Mouse (Mus musculus): ENCODE results near the gene Tcf20. TPM values are rescaled to one million over a fixed set of nuclear protein-coding genes. Genes with fewer than 3 reads are reported as not detected.

Gene Tcf20
- 11.1 TPM for polyA plus RNA-seq (2012; fragmentation: generic; extraction: Trizol)

DNA sequence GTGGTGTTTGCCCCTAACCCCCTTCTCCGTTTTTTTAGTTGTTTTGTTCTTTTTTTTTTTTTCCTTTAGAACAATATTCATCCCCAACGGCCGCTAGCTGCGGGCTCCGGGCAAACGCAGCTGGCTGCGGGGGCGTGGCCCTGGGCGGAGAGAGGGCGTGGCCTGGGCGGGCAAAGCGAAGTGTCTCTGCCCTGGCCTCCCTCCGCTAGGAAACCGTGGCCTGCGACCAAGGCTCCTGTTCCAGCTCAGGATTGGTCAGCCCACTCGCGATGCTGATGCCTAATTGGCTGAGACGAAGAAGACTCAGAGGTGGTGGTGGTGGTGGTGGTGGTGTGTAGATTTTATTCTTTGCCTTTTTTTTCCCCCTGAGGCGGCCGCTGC is at the start of gene Tcf20:
Tcf20 (minus strand) TSS at position 141 of the 381 bp plus-strand sequence.
- Histone ChIP-seq H3K27me3 (ENCODE audit: control insufficient read depth, insufficient read depth, insufficient read length) (peaks cover 64% of the 10 kb centered on the region), H3K4me2 (ENCODE audit: low read depth) (peak within 1 kb of the TSS; percentile 86), H3K4me3 (no peak within 1 kb of the TSS), H3ac (ENCODE audit: control insufficient read depth, insufficient read length) (no peak within 1 kb of the TSS), H3K79me2 (ENCODE audit: control insufficient read depth, insufficient read depth) (no peaks in the 10 kb centered on the region), H3K36me3 (ENCODE audit: control insufficient read depth, insufficient read depth) (no peaks in the 10 kb centered on the region)
- TF ChIP-seq USF1 (IDR thresholded peaks at IDR 0.05; ENCODE audit: low read depth) = no peak
- TF ChIP-seq MYOG (IDR thresholded peaks at IDR 0.05; ENCODE audit: control insufficient read depth in 1 of 3, insufficient read depth in 1 of 3, insufficient read length in 2 of 3, low read depth in 2 of 3) = peak in 1 of 3 experiments; percentile 57
- peak in 2 of 3 experiments; percentile 22 to 68 for TF ChIP-seq MYOD1 (IDR thresholded peaks at IDR 0.05; ENCODE audit: control insufficient read depth in 1 of 3, insufficient read length in 2 of 3, low read depth in 2 of 3)

DNA sequence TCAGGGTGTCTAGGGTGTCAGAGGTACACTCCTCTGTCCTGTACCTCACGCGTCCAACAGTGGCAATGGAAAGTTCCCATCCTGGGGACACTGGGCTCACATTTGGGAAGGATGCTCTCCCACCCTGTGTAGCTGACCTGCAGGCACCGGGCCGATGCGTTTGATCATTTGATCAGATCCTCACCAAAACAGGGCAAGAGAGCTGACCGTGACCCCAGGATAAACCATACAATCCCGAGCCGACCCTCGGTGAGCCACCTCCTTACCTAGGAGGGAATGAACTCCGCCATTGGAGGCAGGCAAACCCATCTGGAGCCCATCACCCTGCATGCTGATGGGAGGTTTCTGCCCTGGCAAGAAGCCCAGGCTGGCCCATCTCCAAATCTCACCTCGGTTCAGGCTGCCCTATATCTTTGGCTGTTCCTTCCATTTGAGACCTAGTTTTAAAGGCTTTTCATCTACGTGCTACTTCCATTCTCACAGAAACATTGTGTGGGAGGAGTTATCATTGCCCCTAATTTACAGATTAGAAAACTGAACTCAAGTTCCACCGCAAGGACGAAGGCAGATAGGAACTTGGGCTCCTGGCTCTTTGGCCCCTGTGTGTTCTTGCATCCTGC is 49.3 kb upstream of the Tcf20 start:
- Histone ChIP-seq H3K4me2 (ENCODE audit: low read depth) (no peak overlapping the region), H3K36me3 (ENCODE audit: control insufficient read depth, insufficient read depth) (no peaks in the 10 kb centered on the region), H3K4me3 (no peak overlapping the region), H3ac (ENCODE audit: control insufficient read depth, insufficient read length) (no peak overlapping the region), H3K27me3 (ENCODE audit: control insufficient read depth, insufficient read depth, insufficient read length) (peaks cover 78% of the 10 kb centered on the region), H3K79me2 (ENCODE audit: control insufficient read depth, insufficient read depth) (no peaks in the 10 kb centered on the region)
- TF ChIP-seq POLR2A (IDR thresholded peaks at IDR 0.05; ENCODE audit: insufficient read length, low read depth) = no peak
- TF ChIP-seq CEBPB (IDR thresholded peaks at IDR 0.05; ENCODE audit: insufficient read depth, poor library complexity, severe bottlenecking) = no peak
- TF ChIP-seq USF1 (IDR thresholded peaks at IDR 0.05; ENCODE audit: low read depth) = no peak
- no peak for TF ChIP-seq REST (IDR thresholded peaks at IDR 0.05; ENCODE audit: insufficient read depth, insufficient read length)
- no peak for TF ChIP-seq MYOD1 (IDR thresholded peaks at IDR 0.05; ENCODE audit: control insufficient read depth in 1 of 3, insufficient read length in 2 of 3, low read depth in 2 of 3)
- no peak for TF ChIP-seq MYOG (IDR thresholded peaks at IDR 0.05; ENCODE audit: control insufficient read depth in 1 of 3, insufficient read depth in 1 of 3, insufficient read length in 2 of 3, low read depth in 2 of 3)

DNA sequence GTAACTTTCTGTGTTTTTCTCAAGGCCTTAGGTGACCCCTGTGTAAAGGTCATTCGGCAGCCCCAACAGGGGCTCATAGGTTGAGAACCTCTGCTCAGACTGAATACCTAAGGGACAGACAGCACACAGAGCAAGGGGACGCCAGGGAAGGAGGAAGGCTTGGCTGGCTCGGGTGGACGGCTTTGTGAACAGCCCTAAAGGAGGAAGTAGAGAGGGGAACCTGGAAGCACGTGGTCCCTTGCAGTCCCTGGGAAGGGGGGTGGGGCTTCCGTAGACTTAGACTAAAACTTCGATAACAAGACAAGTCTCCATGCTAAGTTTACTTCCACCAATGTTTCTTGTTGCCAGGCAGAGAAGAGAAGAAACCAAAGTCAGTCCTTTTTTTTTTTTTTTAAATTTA is 48.4 kb upstream of the Tcf20 start:
- no peaks in the 10 kb centered on the region for H3K36me3 ChIP-seq (ENCODE audit: control insufficient read depth, insufficient read depth)
- no peak overlapping the region for H3K4me3 ChIP-seq
- TF ChIP-seq POLR2A (IDR thresholded peaks at IDR 0.05; ENCODE audit: insufficient read length, low read depth) = no peak
- no peak for TF ChIP-seq SRF (IDR thresholded peaks at IDR 0.05; ENCODE audit: control insufficient read depth, insufficient read length, low read depth)
- TF ChIP-seq USF1 (IDR thresholded peaks at IDR 0.05; ENCODE audit: low read depth) = no peak
- TF ChIP-seq POLR2AphosphoS2 (IDR thresholded peaks at IDR 0.05; ENCODE audit: insufficient read length, low read depth) = no peak
- TF ChIP-seq MYOG (IDR thresholded peaks at IDR 0.05; ENCODE audit: control insufficient read depth in 1 of 3, insufficient read depth in 1 of 3, insufficient read length in 2 of 3, low read depth in 2 of 3) = no peak
- no peak for TF ChIP-seq TCF3 (IDR thresholded peaks at IDR 0.05; ENCODE audit: insufficient read length, low read depth)
- TF ChIP-seq CEBPB (IDR thresholded peaks at IDR 0.05; ENCODE audit: insufficient read depth, poor library complexity, severe bottlenecking) = no peak
- TF ChIP-seq E2F4 (IDR thresholded peaks at IDR 0.05; ENCODE audit: insufficient read depth) = no peak
- TF ChIP-seq MAX (IDR thresholded peaks at IDR 0.05; ENCODE audit: low read depth) = no peak
- no peak for TF ChIP-seq MYOD1 (IDR thresholded peaks at IDR 0.05; ENCODE audit: control insufficient read depth in 1 of 3, insufficient read length in 2 of 3, low read depth in 2 of 3)
- TF ChIP-seq TCF12 (IDR thresholded peaks at IDR 0.05; ENCODE audit: insufficient read depth, poor library complexity, severe bottlenecking) = no peak
- TF ChIP-seq REST (IDR thresholded peaks at IDR 0.05; ENCODE audit: insufficient read depth, insufficient read length) = no peak
- H3K4me2 ChIP-seq (ENCODE audit: low read depth) = no peak overlapping the region
- peaks cover 80% of the 10 kb centered on the region for H3K27me3 ChIP-seq (ENCODE audit: control insufficient read depth, insufficient read depth, insufficient read length)
- no peaks in the 10 kb centered on the region for H3K79me2 ChIP-seq (ENCODE audit: control insufficient read depth, insufficient read depth)
- no peak overlapping the region for H3ac ChIP-seq (ENCODE audit: control insufficient read depth, insufficient read length)

DNA sequence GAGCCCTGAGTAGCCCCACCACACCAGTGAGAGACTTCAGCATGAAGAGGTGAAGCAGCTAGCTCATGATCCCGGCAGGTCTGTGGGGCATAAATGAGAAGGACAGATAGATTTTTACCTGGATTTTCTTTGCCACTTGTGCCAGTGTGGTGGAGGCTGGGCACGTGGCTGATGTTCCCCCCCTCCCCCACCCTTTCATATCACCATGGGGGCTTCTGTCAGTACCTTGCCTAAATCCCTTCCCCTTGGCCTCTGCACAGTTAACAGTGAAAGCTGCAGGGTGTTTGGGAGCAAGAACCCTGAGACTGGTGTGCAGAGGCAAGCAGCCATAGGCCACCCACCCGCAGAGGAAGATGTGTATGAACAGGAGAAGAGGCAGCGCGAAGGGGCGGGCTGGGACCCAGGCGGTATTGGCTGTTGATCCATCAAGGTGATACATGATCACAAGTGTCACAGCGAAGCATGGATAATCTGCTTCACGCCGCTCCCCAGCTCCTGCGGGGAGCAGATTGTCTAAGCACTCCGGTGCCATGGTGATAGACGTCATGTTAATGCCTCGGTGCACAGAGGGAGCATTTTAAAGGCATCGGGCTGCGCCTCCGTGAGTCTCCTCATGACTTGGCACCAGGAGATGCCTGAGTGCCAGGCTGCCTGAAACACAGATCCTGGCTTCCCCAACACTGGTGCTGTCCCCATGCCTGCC is 46.8 kb upstream of the Tcf20 start:
- no peaks in the 10 kb centered on the region for H3K79me2 ChIP-seq (ENCODE audit: control insufficient read depth, insufficient read depth)

More for the DNA sequence above, 46.8 kb upstream of the Tcf20 start:
- peaks cover 84% of the 10 kb centered on the region for H3K27me3 ChIP-seq (ENCODE audit: control insufficient read depth, insufficient read depth, insufficient read length)
- TF ChIP-seq E2F4 (IDR thresholded peaks at IDR 0.05; ENCODE audit: insufficient read depth) (no peak), MYOD1 (IDR thresholded peaks at IDR 0.05; ENCODE audit: control insufficient read depth in 1 of 3, insufficient read length in 2 of 3, low read depth in 2 of 3) (no peak), SRF (IDR thresholded peaks at IDR 0.05; ENCODE audit: control insufficient read depth, insufficient read length, low read depth) (no peak), TCF3 (IDR thresholded peaks at IDR 0.05; ENCODE audit: insufficient read length, low read depth) (no peak), CEBPB (IDR thresholded peaks at IDR 0.05; ENCODE audit: insufficient read depth, poor library complexity, severe bottlenecking) (no peak), TCF12 (IDR thresholded peaks at IDR 0.05; ENCODE audit: insufficient read depth, poor library complexity, severe bottlenecking) (no peak), REST (IDR thresholded peaks at IDR 0.05; ENCODE audit: insufficient read depth, insufficient read length) (no peak), POLR2AphosphoS2 (IDR thresholded peaks at IDR 0.05; ENCODE audit: insufficient read length, low read depth) (no peak), POLR2A (IDR thresholded peaks at IDR 0.05; ENCODE audit: insufficient read length, low read depth) (no peak)
- H3ac ChIP-seq (ENCODE audit: control insufficient read depth, insufficient read length) = no peak overlapping the region
- no peaks in the 10 kb centered on the region for H3K36me3 ChIP-seq (ENCODE audit: control insufficient read depth, insufficient read depth)
- no peak overlapping the region for H3K4me2 ChIP-seq (ENCODE audit: low read depth)
- H3K4me3 ChIP-seq = no peak overlapping the region

All from myocyte (in vitro differentiated cells).